Mouse (Mus musculus): ENCODE results near the gene Gm45799.

Gm45799 gene

DNA sequence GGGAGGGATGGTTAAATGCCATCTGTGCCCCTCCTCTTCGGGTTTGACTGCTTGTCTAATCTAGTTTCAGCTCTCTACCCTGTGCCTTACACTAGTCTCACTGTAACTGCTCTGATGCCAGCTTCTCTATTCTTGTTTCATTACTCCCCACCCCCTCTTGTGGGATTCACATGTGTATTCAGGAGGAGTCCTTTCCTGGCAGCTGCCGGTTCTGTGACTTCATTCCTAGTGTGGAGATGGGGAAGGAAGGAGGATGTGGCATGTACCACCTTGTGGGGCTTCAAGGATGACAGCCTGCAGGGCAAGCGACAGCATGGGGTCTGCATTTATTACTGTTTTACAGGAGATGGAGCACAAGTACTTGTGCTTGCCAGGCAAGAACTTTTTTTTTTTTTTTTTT lies 1.6 kb downstream of the Gm45799 start:
- CTCF ChIA-PET, result interaction anchor here (0.7 to 1.2 kb wide), 3 partner anchors 8 to 143 kb away, joined by 3 to 12 read pairs (median 4); no protein-coding TSS in a partner anchor

- CTCF ChIA-PET, result interaction anchor here (0.6 to 1.4 kb wide), 4 partner anchors 10 to 160 kb away, joined by 3 read pairs; partner anchors contain the start of gene Mrpl17
These were observed 10.5 kb downstream of the Gm45799 start, which contains the start of gene Dnhd1 for GRCm38 (mm10) chr7:105650639-105651435. Gene Dnhd1 (plus strand): TSS chr7:105650827.

DNA sequence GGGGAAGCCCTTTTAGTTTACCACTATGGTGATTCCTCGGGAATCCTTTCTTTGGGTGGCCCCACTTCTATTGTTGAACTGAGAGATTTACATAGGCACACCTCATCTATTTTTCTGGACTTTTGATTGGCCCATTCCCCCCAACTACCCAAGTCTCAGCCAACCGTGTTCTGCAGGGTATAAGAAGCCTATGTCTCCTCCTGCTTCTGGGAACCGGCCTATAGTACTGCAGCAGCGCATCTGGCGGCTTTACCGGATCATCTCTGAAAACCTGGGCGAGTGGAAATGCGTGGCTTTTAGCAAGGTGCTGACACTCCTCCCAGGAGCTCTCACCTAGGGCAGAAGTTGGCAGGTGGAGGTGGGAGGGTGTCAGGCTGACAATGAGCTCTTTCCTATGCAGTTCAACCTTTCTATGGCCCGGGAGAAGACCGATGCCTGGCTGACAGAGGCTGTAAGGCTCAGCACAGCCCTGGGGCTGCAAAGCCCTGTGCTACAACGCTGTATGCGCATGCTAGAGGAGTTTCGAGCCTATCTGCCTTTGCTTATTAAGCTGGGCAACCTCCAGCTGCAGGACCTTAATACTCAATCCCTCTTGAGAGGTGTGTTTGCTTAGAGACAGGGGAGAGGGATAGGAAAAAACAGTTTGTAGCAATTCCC lies 45.3 kb downstream of the Gm45799 start:
- CTCF ChIA-PET, result no interaction called here

DNA sequence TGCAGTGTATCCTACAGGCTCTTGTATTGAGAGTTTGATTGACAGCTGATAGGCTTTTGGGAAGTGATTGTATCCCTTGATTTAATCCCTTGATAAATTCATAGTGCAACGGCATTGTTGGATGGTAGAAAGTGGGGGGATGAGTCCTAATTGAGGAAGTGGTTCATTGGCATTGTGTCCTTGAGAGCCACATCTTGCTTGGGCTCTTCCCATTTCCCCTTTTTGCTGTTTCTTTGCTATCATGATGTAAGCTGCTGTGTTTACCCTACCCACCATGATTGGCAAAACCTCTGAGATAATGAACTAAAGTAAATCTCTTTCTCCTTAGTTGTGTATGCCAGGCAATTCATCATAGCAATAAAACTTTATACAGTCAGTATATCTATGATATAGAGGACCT lies 50.5 kb downstream of the Gm45799 start:
- CTCF ChIA-PET, result no interaction called here

DNA sequence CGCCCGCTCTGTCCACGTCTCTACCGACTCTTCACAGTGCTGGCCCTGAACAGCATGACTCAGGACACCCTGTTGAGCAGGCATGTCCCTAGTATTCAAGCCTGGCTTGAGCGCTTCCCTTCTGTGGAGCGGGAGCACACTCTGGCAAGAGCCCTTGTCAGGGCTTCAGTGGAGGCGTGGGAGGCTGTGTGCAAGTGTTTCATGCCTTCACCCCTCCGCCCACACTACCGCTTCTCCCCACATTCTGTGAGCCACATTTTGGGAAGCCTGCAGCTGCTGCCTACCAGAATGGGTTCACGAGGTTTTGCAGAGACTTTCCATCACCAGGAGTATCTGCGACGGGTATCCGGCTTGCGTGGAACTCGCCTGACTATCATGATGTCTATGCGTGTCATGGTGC lies 62.8 kb downstream of the Gm45799 start:
- CTCF ChIA-PET, result no interaction called here

DNA sequence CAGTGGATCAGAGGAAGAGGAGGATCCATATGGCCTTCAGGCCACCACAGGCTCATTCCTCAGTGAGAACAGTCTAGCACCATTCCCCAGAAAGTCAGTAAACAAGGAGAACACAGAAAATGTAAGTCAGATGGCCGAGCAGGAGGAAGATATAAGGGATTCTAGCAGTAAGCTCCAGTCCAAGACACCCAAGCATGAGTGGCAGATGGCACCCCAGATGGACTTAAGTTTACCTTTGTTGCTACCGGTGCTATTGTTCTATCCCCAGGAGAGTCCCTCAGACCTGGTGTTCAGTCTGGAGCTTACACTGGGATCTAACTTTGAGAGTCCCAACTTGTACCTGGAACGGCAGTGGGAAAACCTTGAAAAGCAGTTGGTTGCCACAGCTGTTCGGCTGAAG lies 63.5 kb downstream of the Gm45799 start:
- CTCF ChIA-PET, result no interaction called here

GRCm38 (mm10) chr7:105708733-105709132 lies 68.4 kb downstream of the Gm45799 start:
- CTCF ChIA-PET, result interaction anchor here (0.6 kb wide), 1 partner anchor 108 kb away, joined by 6 read pairs; no protein-coding TSS in a partner anchor

GRCm38 (mm10) chr7:105715366-105715765 lies 75.0 kb downstream of the Gm45799 start:
- CTCF ChIA-PET, result no interaction called here

- CTCF ChIA-PET, result no interaction called here
These were observed 81.6 kb downstream of the Gm45799 start for GRCm38 (mm10) chr7:105721916-105722315.

GRCm38 (mm10) chr7:105726144-105726979 lies 86.0 kb downstream of the Gm45799 start:
- CTCF ChIA-PET, result interaction anchor here (0.6 to 1.6 kb wide), 2 partner anchors 12 to 92 kb away, joined by 4 to 5 read pairs; no protein-coding TSS in a partner anchor

- CTCF ChIA-PET, result interaction anchor here (0.6 to 1.6 kb wide), 2 partner anchors 12 to 92 kb away, joined by 4 to 5 read pairs; no protein-coding TSS in a partner anchor
These were observed 86.6 kb downstream of the Gm45799 start for GRCm38 (mm10) chr7:105726980-105727325.

- CTCF ChIA-PET, result interaction anchor here (0.5 kb wide), 1 partner anchor 9 kb away, joined by 4 read pairs; no protein-coding TSS in a partner anchor
These were observed 88.5 kb downstream of the Gm45799 start for GRCm38 (mm10) chr7:105728701-105729428.

DNA sequence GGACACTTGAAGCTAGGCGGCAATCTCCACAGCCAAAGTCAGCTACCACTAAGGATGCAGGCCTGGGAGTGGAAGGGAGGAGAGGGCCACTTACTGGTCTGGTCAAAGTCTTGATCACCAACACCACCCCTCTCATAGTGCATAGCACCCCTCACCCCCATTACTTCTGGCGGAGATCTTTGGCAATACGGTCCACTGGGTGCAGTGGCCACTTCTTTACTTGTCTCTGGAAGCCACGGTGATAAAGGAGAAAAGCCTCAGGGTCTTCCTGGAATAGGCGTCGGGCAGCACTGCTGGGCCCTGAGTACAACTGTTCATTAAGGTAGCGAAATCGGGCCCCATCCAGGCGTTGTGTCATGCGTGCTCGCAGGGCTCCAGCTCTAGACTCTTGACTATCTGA lies 93.5 kb downstream of the Gm45799 start:
- CTCF ChIA-PET, result no interaction called here
